Mouse (Mus musculus): Measurements from ENCODE around the gene Rbbp8nl. TPM values are rescaled to one million over a fixed set of nuclear protein-coding genes. Genes with fewer than 3 reads are reported as not detected.
A peak's percentile ranks its signal among the peaks of the same experiment; 100 is the strongest.

Rbbp8nl gene
- total and polyA plus RNA-seq, 3 experiments = not detected

- H3K79me2 ChIP-seq (replicated peaks; ENCODE audit: control insufficient read depth, insufficient read depth, low read length) = no peaks in the 10 kb centered on the region; the same call in 1 of the 2 replicates
- H3K36me3 ChIP-seq (ENCODE audit: control insufficient read depth, insufficient read depth, low read length) = no peaks in the 10 kb centered on the region
- H3K27me3 ChIP-seq (ENCODE audit: control insufficient read depth, insufficient read depth, low read length) = no peaks in the 10 kb centered on the region
- no peak overlapping the region for H3K9ac ChIP-seq (ENCODE audit: low read depth, low read length)
- peak; percentile 59 to 68 for DNase-seq
- intact Hi-C loops (cut with DNase I) = no loop called here
- H3K4me1 ChIP-seq (ENCODE audit: control insufficient read depth, insufficient read depth, low read length) = peaks cover 8% of the 10 kb centered on the region
- TF ChIP-seq CTCF (IDR thresholded peaks at IDR 0.05) (peak; percentile 16; the same call in 1 of the 2 replicates), EP300 (IDR thresholded peaks at IDR 0.05; ENCODE audit: insufficient read depth, low read depth, low read length) (no peak)
- 38% methylated on average over 7 of the region's 7 CpGs for WGBS
- peak overlapping the region; percentile 84 for H3K27ac ChIP-seq
- H3K4me3 ChIP-seq = no peak overlapping the region
Observed at GRCm38 (mm10) chr2:180228592-180228991, 61.1 kb downstream of the Rbbp8nl start.

GRCm38 (mm10) chr2:180228060-180228458 is 61.6 kb downstream of the Rbbp8nl start:
- H3K27ac ChIP-seq = peak overlapping the region; percentile 84
- H3K4me1 ChIP-seq (ENCODE audit: control insufficient read depth, insufficient read depth, low read length) = peaks cover 8% of the 10 kb centered on the region
- no peaks in the 10 kb centered on the region for H3K27me3 ChIP-seq (ENCODE audit: control insufficient read depth, insufficient read depth, low read length)
- H3K4me3 ChIP-seq = no peak overlapping the region
- H3K79me2 ChIP-seq (replicated peaks; ENCODE audit: control insufficient read depth, insufficient read depth, low read length) = no peaks in the 10 kb centered on the region; the same call in none of the 2 replicates
- no peak for DNase-seq
- WGBS = 56% methylated on average over 6 of the region's 6 CpGs
- TF ChIP-seq EP300 (IDR thresholded peaks at IDR 0.05; ENCODE audit: insufficient read depth, low read depth, low read length) = no peak
- no peak for TF ChIP-seq POLR2A (IDR thresholded peaks at IDR 0.05; ENCODE audit: insufficient read depth, low read depth, low read length)
- TF ChIP-seq CTCF (IDR thresholded peaks at IDR 0.05) = no peak
- no peaks in the 10 kb centered on the region for H3K36me3 ChIP-seq (ENCODE audit: control insufficient read depth, insufficient read depth, low read length)
- intact Hi-C loops (cut with DNase I) = no loop called here
- H3K9ac ChIP-seq (ENCODE audit: low read depth, low read length) = peak overlapping the region; percentile 29; the same call in 1 of the 2 replicates

Small RNA genes lying within 50 kb of the gene (microRNA-seq; reads per million reads assigned to microRNA genes)
- gene Mir3091 = 0 to 0.39 reads per million in 2 experiments

Other genes with a start within 250 kb of the Rbbp8nl start
- gene Psma7, start 247.4 kb downstream of the Rbbp8nl start, total RNA-seq (2021) = 100 to 1,000 TPM; 140 to 162 TPM
- 134 and 139 TPM in 2 replicates for gene Psma7, start 247.4 kb downstream of the Rbbp8nl start, polyA plus RNA-seq (2012; rRNA removed)
- gene Ss18l1, start 247.4 kb downstream of the Rbbp8nl start, total RNA-seq (2021) = 1 to 10 TPM; 1.9 to 2.0 TPM
- gene Ss18l1, start 247.4 kb downstream of the Rbbp8nl start, polyA plus RNA-seq (2012; rRNA removed) = 3.8 and 5.2 TPM in 2 replicates
- 10 to 100 TPM; 27.1 to 30.8 TPM for gene Mtg2, start 219.3 kb downstream of the Rbbp8nl start, total RNA-seq (2021)
- 23.2 and 32.0 TPM in 2 replicates for gene Mtg2, start 219.3 kb downstream of the Rbbp8nl start, polyA plus RNA-seq (2012; rRNA removed)
- under 1 TPM in 1 of 2 experiments, not detected in 1; 0.21 TPM for gene Hrh3, start 185.4 kb downstream of the Rbbp8nl start, total RNA-seq (2021)
- 0.06 TPM in 1 of 2 replicates, not detected in the other for gene Hrh3, start 185.4 kb downstream of the Rbbp8nl start, polyA plus RNA-seq (2012; rRNA removed)
- gene Osbpl2, start 170.6 kb downstream of the Rbbp8nl start, total RNA-seq (2021) = 10 to 100 TPM; 31.8 to 36.4 TPM
- gene Osbpl2, start 170.6 kb downstream of the Rbbp8nl start, polyA plus RNA-seq (2012; rRNA removed) = 27.6 and 38.5 TPM in 2 replicates
- gene Adrm1, start 118.4 kb downstream of the Rbbp8nl start, total RNA-seq (2021) = 10 to 100 TPM; 79.2 to 89.0 TPM
- gene Adrm1, start 118.4 kb downstream of the Rbbp8nl start, polyA plus RNA-seq (2012; rRNA removed) = 56.6 and 76.0 TPM in 2 replicates
- gene Lama5, start 64.0 kb downstream of the Rbbp8nl start, total RNA-seq (2021) = 100 to 1,000 TPM in 1 of 2 experiments, 10 to 100 TPM in 1; 66.3 to 104 TPM
- gene Lama5, start 64.0 kb downstream of the Rbbp8nl start, polyA plus RNA-seq (2012; rRNA removed) = 83.6 and 109 TPM in 2 replicates
- gene Rps21, start 32.5 kb downstream of the Rbbp8nl start, total RNA-seq (2021) = 100 to 1,000 TPM; 506 to 570 TPM
- gene Rps21, start 32.5 kb downstream of the Rbbp8nl start, polyA plus RNA-seq (2012; rRNA removed) = 991 and 1,183 TPM in 2 replicates
- gene Cables2, start 16.4 kb downstream of the Rbbp8nl start, total RNA-seq (2021) = 10 to 100 TPM; 11.2 to 14.3 TPM
- 17.6 and 26.7 TPM in 2 replicates for gene Cables2, start 16.4 kb downstream of the Rbbp8nl start, polyA plus RNA-seq (2012; rRNA removed)
- gene Gata5, start 44.8 kb upstream of the Rbbp8nl start, total RNA-seq (2021) = under 1 TPM; 0.63 to 0.89 TPM
- gene Gata5, start 44.8 kb upstream of the Rbbp8nl start, polyA plus RNA-seq (2012; rRNA removed) = 1.1 TPM in 2 replicates
- not detected for gene Slco4a1, start 166.4 kb upstream of the Rbbp8nl start, total RNA-seq (2021)
- gene Slco4a1, start 166.4 kb upstream of the Rbbp8nl start, polyA plus RNA-seq (2012; rRNA removed) = 0.26 and 0.94 TPM in 2 replicates
- gene Ntsr1, start 210.1 kb upstream of the Rbbp8nl start, total RNA-seq (2021) = not detected
- gene Ntsr1, start 210.1 kb upstream of the Rbbp8nl start, polyA plus RNA-seq (2012; rRNA removed) = 0.09 TPM in 1 of 2 replicates, not detected in the other